9 mouse cellular contexts compared by ENCODE assay signal in the genomic region with DNA sequence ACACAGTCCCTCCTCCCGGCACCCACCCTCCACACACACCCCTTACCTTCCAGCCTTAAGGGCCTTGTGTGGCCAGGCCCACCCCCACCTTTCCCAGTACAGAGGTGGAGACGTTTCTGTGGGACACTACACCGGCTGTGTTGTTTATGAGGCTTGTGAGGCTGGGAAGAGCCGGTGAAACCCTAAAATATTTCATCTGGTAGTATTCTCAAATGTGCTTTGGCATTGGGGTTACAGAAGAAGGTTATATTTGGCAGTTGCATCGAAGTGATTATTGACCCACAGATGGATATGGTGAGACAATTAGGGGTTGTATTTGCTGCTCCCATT. TPM values are rescaled to one million over a fixed set of nuclear protein-coding genes. Genes with fewer than 3 reads are reported as not detected.
DNase-seq lines count a peak whose midpoint lies in the region; ATAC-seq and TF ChIP-seq lines count a peak whose summit lies in the region.
"Had no signal": no experiment of that assay in that cellular context is flagged by ENCODE, and none has a peak within 500 bp of the region (broad histone marks: within the 10 kb centered on the region; RNA-seq: fewer than 3 reads in every experiment).

No protein-coding gene starts in this region.

- TF ChIP-seq POLR2A in bone marrow, adult 2 months (IDR thresholded peaks at IDR 0.05; ENCODE audit: borderline replicate concordance, control insufficient read depth, low read depth, low read length), result no peak

- TF ChIP-seq CTCF in bone marrow, adult 2 months (IDR thresholded peaks at IDR 0.05; ENCODE audit: control insufficient read depth, insufficient read depth, low read length), result no peak

- H3K79me2 ChIP-seq in macrophage (ENCODE audit: inconsistent target), result peaks cover 59% of the 10 kb centered on the region

- peak overlapping the region; percentile 89 for H3K27ac ChIP-seq in heart, embryonic 16.5 days (ENCODE audit: low read length)
- no peak overlapping the region for H3K27ac ChIP-seq in bone marrow, adult 2 months (ENCODE audit: control insufficient read depth, insufficient read depth, low read depth, low read length, poor library complexity)
- H3K27ac ChIP-seq in hindbrain, embryonic 10.5 days, result peak overlapping the region; percentile 98
- H3K27ac ChIP-seq in macrophage, result no peak overlapping the region

- DNase-seq in heart, postnatal 10 days, result no peak
- no peak for DNase-seq in hindbrain, embryonic 10.5 days (ENCODE audit: low spot score)
- no peak for DNase-seq in right cerebral cortex, postnatal 36 days (ENCODE audit: low spot score in 2 of 2)
- DNase-seq in spleen, postnatal 10 days (ENCODE audit: low spot score in 2 of 2), result no peak
- DNase-seq: embryo, embryonic 11 days had no signal

- H3K4me2 ChIP-seq in heart, embryonic 16.5 days (ENCODE audit: low read depth, low read length), result peak overlapping the region; percentile 78

- no peaks in the 10 kb centered on the region for H3K9me3 ChIP-seq in heart, embryonic 16.5 days (replicated peaks; ENCODE audit: control insufficient read depth, low read length)
- no peaks in the 10 kb centered on the region for H3K9me3 ChIP-seq in hindbrain, embryonic 10.5 days

- intact Hi-C loops in heart, postnatal 10 days (cut with DNase I), result no loop called here

- no peaks in the 10 kb centered on the region for H3K36me3 ChIP-seq in heart, embryonic 16.5 days (ENCODE audit: control insufficient read depth, insufficient read depth)
- H3K36me3 ChIP-seq in hindbrain, embryonic 10.5 days, result no peaks in the 10 kb centered on the region
- H3K36me3 ChIP-seq in macrophage (ENCODE audit: inconsistent target), result no peaks in the 10 kb centered on the region

- peak overlapping the region; percentile 96 for H3K9ac ChIP-seq in heart, embryonic 16.5 days (ENCODE audit: low read length)

- H3K4me3 ChIP-seq in heart, embryonic 16.5 days (ENCODE audit: low read length), result peak overlapping the region; percentile 79
- peak overlapping the region; percentile 33 for H3K4me3 ChIP-seq in bone marrow, adult 2 months (replicated peaks; ENCODE audit: control insufficient read depth, low read depth, low read length)
- peak overlapping the region; percentile 93 for H3K4me3 ChIP-seq in hindbrain, embryonic 10.5 days
- H3K4me3 ChIP-seq in macrophage (ENCODE audit: inconsistent target), result peak overlapping the region; percentile 69

- no peaks in the 10 kb centered on the region for H3K27me3 ChIP-seq in heart, embryonic 16.5 days (ENCODE audit: control insufficient read depth, insufficient read depth, low read length)
- H3K27me3 ChIP-seq in hindbrain, embryonic 10.5 days (ENCODE audit: insufficient read depth, poor library complexity, severe bottlenecking), result peaks cover 16% of the 10 kb centered on the region

- H3K4me1 ChIP-seq in heart, embryonic 16.5 days (ENCODE audit: control insufficient read depth, insufficient read depth, low read length), result peaks cover 49% of the 10 kb centered on the region
- no peaks in the 10 kb centered on the region; the same call in none of the 2 replicates for H3K4me1 ChIP-seq in bone marrow, adult 2 months (ENCODE audit: control insufficient read depth, insufficient read depth, low read length)
- peaks cover 62% of the 10 kb centered on the region for H3K4me1 ChIP-seq in hindbrain, embryonic 10.5 days (replicated peaks)

- no peak for ATAC-seq in heart, embryonic 16.5 days (replicated peaks; ENCODE audit: extremely low read depth, insufficient read depth, low FRiP score)
- no peak for ATAC-seq in monocyte, adult 5-6 weeks (replicated peaks; ENCODE audit: insufficient number of reproducible peaks, low FRiP score, low TSS enrichment, poor library complexity, severe bottlenecking)

- 11% methylated on average over 5 of the region's 5 CpGs for WGBS in heart, embryonic 16.5 days
- 6% methylated on average over 5 of the region's 5 CpGs for WGBS in bone marrow, adult 2 months
- 18% methylated on average over 5 of the region's 5 CpGs for WGBS in hindbrain, embryonic 10.5 days
- 18% methylated on average over 5 of the region's 5 CpGs for WGBS in macrophage (ENCODE audit: missing documents)

RNA-seq across cellular contexts. Expression of a gene that starts 1.2 kb away (rescaled TPM):
- polyA plus RNA-seq in heart, embryonic 16.5 days (2015; fragmentation: Nextera tagmentation; extraction: Ambion mirVana), result 7.1 and 8.0 TPM in 2 replicates
- 10 to 100 TPM; 18.7 to 20.9 TPM for total RNA-seq in heart, postnatal 10 days (2021)
- 3.6 and 6.4 TPM in 2 replicates for polyA plus RNA-seq in bone marrow, adult 2 months (2011; ENCODE audit: insufficient read depth, insufficient read length, low replicate concordance, missing spikeins)
- 6.3 and 10.9 TPM in 2 replicates for polyA plus RNA-seq in hindbrain, embryonic 10.5 days (2016; fragmentation: Nextera tagmentation; extraction: Ambion mirVana)
- 10 to 100 TPM in 17 of 26 experiments, 1 to 10 TPM in 9; 3.9 to 30.0 (median 13.3) TPM for total RNA-seq in macrophage (2018; cell fraction: chromatin; rRNA removed)
- 10 to 100 TPM in 24 of 26 experiments, 1 to 10 TPM in 2; 8.4 to 19.8 (median 14.9) TPM for total RNA-seq in macrophage (2018; cell fraction: cytosol; rRNA removed)
- total RNA-seq in macrophage (2018; cell fraction: nucleus; rRNA removed), result 10 to 100 TPM; 12.9 to 36.2 (median 21.7) TPM
- polyA plus RNA-seq in macrophage (2018), result 13.7 to 15.7 TPM (median 14.6 TPM) in 3 replicates
- 14.2 to 16.4 TPM (median 14.2 TPM) in 3 replicates for total RNA-seq in monocyte, adult 5-6 weeks (2017)

RNA-seq across cellular contexts. Expression of a gene that starts 46.8 kb away (rescaled TPM):
- 14.7 and 20.5 TPM in 2 replicates for polyA plus RNA-seq in heart, embryonic 16.5 days (2015; fragmentation: Nextera tagmentation; extraction: Ambion mirVana)
- 10 to 100 TPM; 27.1 to 36.6 TPM for total RNA-seq in heart, postnatal 10 days (2021)
- 7.3 and 21.9 TPM in 2 replicates for polyA plus RNA-seq in bone marrow, adult 2 months (2011; ENCODE audit: insufficient read depth, insufficient read length, low replicate concordance, missing spikeins)
- 8.7 and 10.8 TPM in 2 replicates for polyA plus RNA-seq in hindbrain, embryonic 10.5 days (2016; fragmentation: Nextera tagmentation; extraction: Ambion mirVana)
- total RNA-seq in macrophage (2018; cell fraction: chromatin; rRNA removed), result 10 to 100 TPM in 3 of 26 experiments, 1 to 10 TPM in 22, under 1 TPM in 1; 0.45 to 21.0 (median 6.3) TPM
- total RNA-seq in macrophage (2018; cell fraction: cytosol; rRNA removed), result 10 to 100 TPM in 18 of 26 experiments, 1 to 10 TPM in 8; 6.5 to 17.7 (median 11.1) TPM
- total RNA-seq in macrophage (2018; cell fraction: nucleus; rRNA removed), result 10 to 100 TPM in 19 of 26 experiments, 1 to 10 TPM in 7; 2.4 to 34.0 (median 11.2) TPM
- polyA plus RNA-seq in macrophage (2018), result 8.7 to 12.6 TPM (median 11.5 TPM) in 3 replicates
- 8.5 to 20.0 TPM (median 11.2 TPM) in 3 replicates for total RNA-seq in monocyte, adult 5-6 weeks (2017)

RNA-seq across cellular contexts. Expression of a gene that starts 48.9 kb away (rescaled TPM):
- 3.1 and 3.4 TPM in 2 replicates for polyA plus RNA-seq in heart, embryonic 16.5 days (2015; fragmentation: Nextera tagmentation; extraction: Ambion mirVana)
- total RNA-seq in heart, postnatal 10 days (2021), result 10 to 100 TPM; 14.9 to 18.0 TPM
- 2.5 and 2.6 TPM in 2 replicates for polyA plus RNA-seq in bone marrow, adult 2 months (2011; ENCODE audit: insufficient read depth, insufficient read length, low replicate concordance, missing spikeins)
- polyA plus RNA-seq in hindbrain, embryonic 10.5 days (2016; fragmentation: Nextera tagmentation; extraction: Ambion mirVana), result 5.5 and 5.8 TPM in 2 replicates
- under 1 TPM in 9 of 26 experiments, not detected in 17; 0.29 to 0.87 (median 0.66) TPM for total RNA-seq in macrophage (2018; cell fraction: chromatin; rRNA removed)
- 1 to 10 TPM in 1 of 26 experiments, under 1 TPM in 24, not detected in 1; 0.04 to 1.0 (median 0.21) TPM for total RNA-seq in macrophage (2018; cell fraction: cytosol; rRNA removed)
- under 1 TPM in 17 of 26 experiments, not detected in 9; 0.22 to 0.94 (median 0.65) TPM for total RNA-seq in macrophage (2018; cell fraction: nucleus; rRNA removed)
- 0.26 to 0.36 TPM in 2 of 3 replicates, not detected in the other for polyA plus RNA-seq in macrophage (2018)
- total RNA-seq in monocyte, adult 5-6 weeks (2017), result 4.9 to 10.8 TPM (median 9.0 TPM) in 3 replicates

RNA-seq across cellular contexts. Expression of a gene that starts 59.5 kb away (rescaled TPM):
- polyA plus RNA-seq in heart, embryonic 16.5 days (2015; fragmentation: Nextera tagmentation; extraction: Ambion mirVana), result not detected in 2 replicates
- not detected for total RNA-seq in heart, postnatal 10 days (2021)
- polyA plus RNA-seq in bone marrow, adult 2 months (2011; ENCODE audit: insufficient read depth, insufficient read length, low replicate concordance, missing spikeins), result not detected in 2 replicates
- not detected in 2 replicates for polyA plus RNA-seq in hindbrain, embryonic 10.5 days (2016; fragmentation: Nextera tagmentation; extraction: Ambion mirVana)
- not detected for total RNA-seq in macrophage (2018; cell fraction: chromatin; rRNA removed)
- not detected for total RNA-seq in macrophage (2018; cell fraction: cytosol; rRNA removed)
- not detected for total RNA-seq in macrophage (2018; cell fraction: nucleus; rRNA removed)
- not detected in 3 replicates for polyA plus RNA-seq in macrophage (2018)
- not detected in 3 replicates for total RNA-seq in monocyte, adult 5-6 weeks (2017)

Comparison
In these comparisons a context has a peak if more than half of its experiments do, and no peak if none do; other contexts are left out.
1. H3K27ac ChIP-seq: peak in heart, embryonic 16.5 days (single experiment) and hindbrain, embryonic 10.5 days (single experiment); none in bone marrow, adult 2 months (single experiment) and macrophage (single experiment).
2. H3K4me3 ChIP-seq: peak in every context shown above with its lines; median percentile 93 in hindbrain, embryonic 10.5 days; 79 in heart, embryonic 16.5 days; 69 in macrophage; 33 in bone marrow, adult 2 months.